Mouse (Mus musculus) cortical plate, adult 2 months (tissue): ENCODE measurements around the gene Orc5.

Experiments
- CTCF ChIP-seq: fragments of 200-500 bp; IDR thresholded peaks from 2 replicates; pipeline ENCODE4 v1.5.1; 2011; ENCODE audit warnings: mild to moderate bottlenecking, control low read depth, low read length; ENCODE audit not compliant: insufficient read depth; ENCODE audit errors: extremely low read depth
- POLR2A ChIP-seq: fragments of 200-500 bp; IDR thresholded peaks from 2 replicates; pipeline ENCODE4 v1.6.1; 2011; ENCODE audit warnings: mild to moderate bottlenecking, low read length, control low read depth; ENCODE audit not compliant: insufficient read depth; ENCODE audit errors: extremely low read depth

DNA sequence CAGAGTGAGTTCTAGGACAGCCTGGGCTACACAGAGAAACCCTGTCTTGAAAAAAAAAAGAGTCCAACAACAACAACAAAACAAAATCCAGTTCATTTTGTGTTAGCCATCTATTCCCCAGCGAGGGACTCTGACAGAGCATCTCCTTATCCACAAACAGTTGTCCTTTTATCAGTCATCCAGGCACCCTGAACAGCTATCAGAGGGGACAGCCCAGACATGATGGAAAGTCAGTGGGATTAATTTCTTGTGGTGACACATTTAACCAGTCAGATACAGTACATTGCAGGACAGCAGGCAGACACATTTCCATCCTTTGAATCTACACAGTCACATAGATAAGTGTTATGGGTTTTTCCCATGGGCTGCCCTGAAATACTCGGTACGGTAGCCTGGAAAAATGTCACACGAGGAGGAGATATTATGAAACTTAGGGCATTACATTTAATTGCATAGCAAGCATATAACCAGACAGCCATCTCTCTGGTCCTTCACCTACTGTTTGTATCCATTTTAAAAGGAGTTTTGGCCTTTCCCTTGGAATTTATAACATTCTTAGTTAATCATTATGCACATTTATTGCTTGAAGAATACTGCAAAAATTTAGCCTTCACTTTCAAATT, 7.4 kb upstream of the Orc5 start:
- TF ChIP-seq POLR2A (no peak), CTCF (no peak)
